Mouse (Mus musculus) brain, embryonic 14.5 days (tissue): ENCODE results near the gene Bbs9.

ENCODE experiments used
- CTCF ChIP-seq: fragments of 200-500 bp; IDR thresholded peaks from 2 replicates; pipeline ENCODE4 v1.5.1; 2012; ENCODE audit warnings: inconsistent platforms, mild to moderate bottlenecking, moderate library complexity, borderline replicate concordance; ENCODE audit not compliant: insufficient read depth, insufficient read length; ENCODE audit errors: extremely low read depth
- POLR2A ChIP-seq: fragments of 200-500 bp; IDR thresholded peaks from 2 replicates; pipeline ENCODE4 v1.6.1; 2012; ENCODE audit warnings: mild to moderate bottlenecking, inconsistent platforms, borderline replicate concordance; ENCODE audit not compliant: poor library complexity, insufficient read depth, insufficient read length, severe bottlenecking; ENCODE audit errors: extremely low read depth

GRCm38 (mm10) chr9:22695392-22695791 lies 219.9 kb downstream of the Bbs9 start:
- no peak for TF ChIP-seq POLR2A
- TF ChIP-seq CTCF = no peak
